Mouse (Mus musculus): Measurements from ENCODE around the gene Stard9. TPM values are rescaled to one million over a fixed set of nuclear protein-coding genes. Genes with fewer than 3 reads are reported as not detected.

Stard9 gene
- polyA plus RNA-seq, 1 experiment = 5.1 TPM

DNA sequence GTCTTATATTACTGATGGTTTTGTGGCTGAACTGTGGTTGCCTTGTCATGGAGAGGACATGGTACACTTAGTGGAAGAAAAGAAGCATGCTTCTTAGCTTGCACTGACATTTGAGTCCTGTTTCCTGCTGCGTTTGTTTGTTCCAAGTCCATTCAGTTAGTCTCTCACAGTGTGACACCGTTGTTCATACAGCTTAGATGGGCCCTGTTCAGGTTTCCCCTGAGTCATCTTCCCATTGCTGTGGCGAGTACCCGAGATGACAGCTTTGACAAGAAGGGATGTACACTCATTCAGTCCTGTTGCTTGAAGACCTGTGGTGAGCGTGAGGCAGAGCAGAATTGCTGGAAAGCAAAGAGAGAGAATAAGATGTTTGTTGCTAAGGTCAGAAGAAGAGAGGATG, 29.6 kb downstream of the Stard9 start:
- no peaks in the 10 kb centered on the region for H3K36me3 ChIP-seq (ENCODE audit: control insufficient read depth, insufficient read depth)
- no peak overlapping the region for H3K4me3 ChIP-seq
- peaks cover 6% of the 10 kb centered on the region for H3K79me2 ChIP-seq (ENCODE audit: control insufficient read depth, insufficient read depth)
- TF ChIP-seq MYOD1 (IDR thresholded peaks at IDR 0.05; ENCODE audit: control insufficient read depth in 1 of 3, insufficient read length in 2 of 3, low read depth in 2 of 3) (no peak), TCF3 (IDR thresholded peaks at IDR 0.05; ENCODE audit: insufficient read length, low read depth) (no peak), MAX (IDR thresholded peaks at IDR 0.05; ENCODE audit: low read depth) (no peak), POLR2AphosphoS2 (IDR thresholded peaks at IDR 0.05; ENCODE audit: insufficient read length, low read depth) (no peak), TCF12 (IDR thresholded peaks at IDR 0.05; ENCODE audit: insufficient read depth, poor library complexity, severe bottlenecking) (no peak), SRF (IDR thresholded peaks at IDR 0.05; ENCODE audit: control insufficient read depth, insufficient read length, low read depth) (no peak), USF1 (IDR thresholded peaks at IDR 0.05; ENCODE audit: low read depth) (no peak), POLR2A (IDR thresholded peaks at IDR 0.05; ENCODE audit: insufficient read length, low read depth) (no peak), MYOG (IDR thresholded peaks at IDR 0.05; ENCODE audit: control insufficient read depth in 1 of 3, insufficient read depth in 1 of 3, insufficient read length in 2 of 3, low read depth in 2 of 3) (no peak), REST (IDR thresholded peaks at IDR 0.05; ENCODE audit: insufficient read depth, insufficient read length) (no peak), CEBPB (IDR thresholded peaks at IDR 0.05; ENCODE audit: insufficient read depth, poor library complexity, severe bottlenecking) (no peak), E2F4 (IDR thresholded peaks at IDR 0.05; ENCODE audit: insufficient read depth) (no peak)
- H3K27me3 ChIP-seq (ENCODE audit: control insufficient read depth, insufficient read depth, insufficient read length) = no peaks in the 10 kb centered on the region
- H3K4me2 ChIP-seq (ENCODE audit: low read depth) = peak overlapping the region; percentile 28
- no peak overlapping the region for H3ac ChIP-seq (ENCODE audit: control insufficient read depth, insufficient read length)

- Histone ChIP-seq H3K36me3 (ENCODE audit: control insufficient read depth, insufficient read depth) (no peaks in the 10 kb centered on the region), H3K27me3 (ENCODE audit: control insufficient read depth, insufficient read depth, insufficient read length) (no peaks in the 10 kb centered on the region), H3K4me2 (ENCODE audit: low read depth) (no peak overlapping the region), H3K79me2 (ENCODE audit: control insufficient read depth, insufficient read depth) (peaks cover 6% of the 10 kb centered on the region), H3K4me3 (no peak overlapping the region), H3ac (ENCODE audit: control insufficient read depth, insufficient read length) (no peak overlapping the region)
- TF ChIP-seq USF1 (IDR thresholded peaks at IDR 0.05; ENCODE audit: low read depth) (no peak), CEBPB (IDR thresholded peaks at IDR 0.05; ENCODE audit: insufficient read depth, poor library complexity, severe bottlenecking) (no peak), MAX (IDR thresholded peaks at IDR 0.05; ENCODE audit: low read depth) (no peak), POLR2AphosphoS2 (IDR thresholded peaks at IDR 0.05; ENCODE audit: insufficient read length, low read depth) (no peak), SRF (IDR thresholded peaks at IDR 0.05; ENCODE audit: control insufficient read depth, insufficient read length, low read depth) (no peak), POLR2A (IDR thresholded peaks at IDR 0.05; ENCODE audit: insufficient read length, low read depth) (no peak), REST (IDR thresholded peaks at IDR 0.05; ENCODE audit: insufficient read depth, insufficient read length) (no peak), TCF12 (IDR thresholded peaks at IDR 0.05; ENCODE audit: insufficient read depth, poor library complexity, severe bottlenecking) (no peak), MYOD1 (IDR thresholded peaks at IDR 0.05; ENCODE audit: control insufficient read depth in 1 of 3, insufficient read length in 2 of 3, low read depth in 2 of 3) (no peak), E2F4 (IDR thresholded peaks at IDR 0.05; ENCODE audit: insufficient read depth) (no peak), MYOG (IDR thresholded peaks at IDR 0.05; ENCODE audit: control insufficient read depth in 1 of 3, insufficient read depth in 1 of 3, insufficient read length in 2 of 3, low read depth in 2 of 3) (no peak), TCF3 (IDR thresholded peaks at IDR 0.05; ENCODE audit: insufficient read length, low read depth) (no peak)
Observed at GRCm38 (mm10) chr2:120659318-120659717, 30.4 kb downstream of the Stard9 start.

- peaks cover 6% of the 10 kb centered on the region for H3K79me2 ChIP-seq (ENCODE audit: control insufficient read depth, insufficient read depth)
- H3K4me2 ChIP-seq (ENCODE audit: low read depth) = no peak overlapping the region
- no peak overlapping the region for H3K4me3 ChIP-seq
- no peak overlapping the region for H3ac ChIP-seq (ENCODE audit: control insufficient read depth, insufficient read length)
- H3K27me3 ChIP-seq (ENCODE audit: control insufficient read depth, insufficient read depth, insufficient read length) = no peaks in the 10 kb centered on the region
- no peaks in the 10 kb centered on the region for H3K36me3 ChIP-seq (ENCODE audit: control insufficient read depth, insufficient read depth)
- TF ChIP-seq MAX (IDR thresholded peaks at IDR 0.05; ENCODE audit: low read depth) = no peak
- TF ChIP-seq SRF (IDR thresholded peaks at IDR 0.05; ENCODE audit: control insufficient read depth, insufficient read length, low read depth) = no peak
- TF ChIP-seq E2F4 (IDR thresholded peaks at IDR 0.05; ENCODE audit: insufficient read depth) = no peak
- TF ChIP-seq CEBPB (IDR thresholded peaks at IDR 0.05; ENCODE audit: insufficient read depth, poor library complexity, severe bottlenecking) = no peak
- TF ChIP-seq USF1 (IDR thresholded peaks at IDR 0.05; ENCODE audit: low read depth) = no peak
- TF ChIP-seq MYOG (IDR thresholded peaks at IDR 0.05; ENCODE audit: control insufficient read depth in 1 of 3, insufficient read depth in 1 of 3, insufficient read length in 2 of 3, low read depth in 2 of 3) = no peak
- no peak for TF ChIP-seq TCF12 (IDR thresholded peaks at IDR 0.05; ENCODE audit: insufficient read depth, poor library complexity, severe bottlenecking)
- no peak for TF ChIP-seq TCF3 (IDR thresholded peaks at IDR 0.05; ENCODE audit: insufficient read length, low read depth)
- TF ChIP-seq POLR2AphosphoS2 (IDR thresholded peaks at IDR 0.05; ENCODE audit: insufficient read length, low read depth) = no peak
- TF ChIP-seq REST (IDR thresholded peaks at IDR 0.05; ENCODE audit: insufficient read depth, insufficient read length) = no peak
- no peak for TF ChIP-seq MYOD1 (IDR thresholded peaks at IDR 0.05; ENCODE audit: control insufficient read depth in 1 of 3, insufficient read length in 2 of 3, low read depth in 2 of 3)
- TF ChIP-seq POLR2A (IDR thresholded peaks at IDR 0.05; ENCODE audit: insufficient read length, low read depth) = no peak
Observed at GRCm38 (mm10) chr2:120660486-120661078, 31.7 kb downstream of the Stard9 start.

- Histone ChIP-seq H3K27me3 (ENCODE audit: control insufficient read depth, insufficient read depth, insufficient read length) (no peaks in the 10 kb centered on the region), H3ac (ENCODE audit: control insufficient read depth, insufficient read length) (no peak overlapping the region), H3K4me2 (ENCODE audit: low read depth) (no peak overlapping the region), H3K79me2 (ENCODE audit: control insufficient read depth, insufficient read depth) (peaks cover 6% of the 10 kb centered on the region), H3K4me3 (no peak overlapping the region), H3K36me3 (ENCODE audit: control insufficient read depth, insufficient read depth) (no peaks in the 10 kb centered on the region)
- no peak for TF ChIP-seq USF1 (IDR thresholded peaks at IDR 0.05; ENCODE audit: low read depth)
- TF ChIP-seq MYOD1 (IDR thresholded peaks at IDR 0.05; ENCODE audit: control insufficient read depth in 1 of 3, insufficient read length in 2 of 3, low read depth in 2 of 3) = no peak
- TF ChIP-seq POLR2AphosphoS2 (IDR thresholded peaks at IDR 0.05; ENCODE audit: insufficient read length, low read depth) = no peak
- TF ChIP-seq SRF (IDR thresholded peaks at IDR 0.05; ENCODE audit: control insufficient read depth, insufficient read length, low read depth) = no peak
- TF ChIP-seq TCF3 (IDR thresholded peaks at IDR 0.05; ENCODE audit: insufficient read length, low read depth) = no peak
- no peak for TF ChIP-seq E2F4 (IDR thresholded peaks at IDR 0.05; ENCODE audit: insufficient read depth)
- TF ChIP-seq POLR2A (IDR thresholded peaks at IDR 0.05; ENCODE audit: insufficient read length, low read depth) = no peak
- TF ChIP-seq TCF12 (IDR thresholded peaks at IDR 0.05; ENCODE audit: insufficient read depth, poor library complexity, severe bottlenecking) = no peak
- no peak for TF ChIP-seq MYOG (IDR thresholded peaks at IDR 0.05; ENCODE audit: control insufficient read depth in 1 of 3, insufficient read depth in 1 of 3, insufficient read length in 2 of 3, low read depth in 2 of 3)
- no peak for TF ChIP-seq CEBPB (IDR thresholded peaks at IDR 0.05; ENCODE audit: insufficient read depth, poor library complexity, severe bottlenecking)
- no peak for TF ChIP-seq REST (IDR thresholded peaks at IDR 0.05; ENCODE audit: insufficient read depth, insufficient read length)
- TF ChIP-seq MAX (IDR thresholded peaks at IDR 0.05; ENCODE audit: low read depth) = no peak
Observed at GRCm38 (mm10) chr2:120662766-120663165, 33.8 kb downstream of the Stard9 start.

Data from myocyte (in vitro differentiated cells).